ENCODE assay signal across 27 mouse cellular contexts in genomic region chr7:135357797-135358196, GRCm38 (mm10). TPM values are rescaled to one million over a fixed set of nuclear protein-coding genes. Genes with fewer than 3 reads are reported as not detected.
"Had no signal": no experiment of that assay in that cellular context is flagged by ENCODE, and none has a peak within 500 bp of the region (broad histone marks: within the 10 kb centered on the region; RNA-seq: fewer than 3 reads in every experiment).

No protein-coding gene starts in this region.

- ATAC-seq: liver, embryonic 12.5 days had no signal

- DNase-seq: kidney, adult 11 months; kidney, adult 8-10 months; kidney, postnatal 10 days; kidney, postnatal 36 days; liver; lung, adult 18-20 months; lung, postnatal 10 days; lung, postnatal 36 days; midbrain, embryonic 14.5 days; retina, postnatal 1 day; right cerebral cortex, postnatal 25 days; spleen, adult 18-20 months; thymus, adult 18-20 months; thymus, postnatal 36 days had no signal

RNA-seq across cellular contexts. Expression of gene Foxi2, which starts 52.3 kb away (rescaled TPM):
- total RNA-seq: layer of hippocampus, adult 8-10 months; layer of hippocampus, postnatal 14 days; left cerebral cortex, adult 18-20 months; left cerebral cortex, postnatal 25 days; megakaryocyte-erythroid progenitor cell, adult 5-6 weeks; midbrain, postnatal 0 days had no signal
- polyA plus RNA-seq: kidney, embryonic 15.5 days; liver, embryonic 12.5 days; liver, embryonic 15.5 days; lung, embryonic 15.5 days; midbrain, postnatal 0 days; neural tube, embryonic 12.5 days; neural tube, embryonic 15.5 days; stomach, embryonic 15.5 days had no signal
